Mouse (Mus musculus) kidney, postnatal 10 days (tissue): ENCODE data around the gene Mab21l1.
A peak's percentile ranks its signal among the peaks of the same experiment; 100 is the strongest.

Source experiments
- DNase-seq: peaks from one replicate; pipeline ENCODE4 v3.0.0; 2021; ENCODE audit warnings: mixed read lengths

Mab21l1 gene

DNA sequence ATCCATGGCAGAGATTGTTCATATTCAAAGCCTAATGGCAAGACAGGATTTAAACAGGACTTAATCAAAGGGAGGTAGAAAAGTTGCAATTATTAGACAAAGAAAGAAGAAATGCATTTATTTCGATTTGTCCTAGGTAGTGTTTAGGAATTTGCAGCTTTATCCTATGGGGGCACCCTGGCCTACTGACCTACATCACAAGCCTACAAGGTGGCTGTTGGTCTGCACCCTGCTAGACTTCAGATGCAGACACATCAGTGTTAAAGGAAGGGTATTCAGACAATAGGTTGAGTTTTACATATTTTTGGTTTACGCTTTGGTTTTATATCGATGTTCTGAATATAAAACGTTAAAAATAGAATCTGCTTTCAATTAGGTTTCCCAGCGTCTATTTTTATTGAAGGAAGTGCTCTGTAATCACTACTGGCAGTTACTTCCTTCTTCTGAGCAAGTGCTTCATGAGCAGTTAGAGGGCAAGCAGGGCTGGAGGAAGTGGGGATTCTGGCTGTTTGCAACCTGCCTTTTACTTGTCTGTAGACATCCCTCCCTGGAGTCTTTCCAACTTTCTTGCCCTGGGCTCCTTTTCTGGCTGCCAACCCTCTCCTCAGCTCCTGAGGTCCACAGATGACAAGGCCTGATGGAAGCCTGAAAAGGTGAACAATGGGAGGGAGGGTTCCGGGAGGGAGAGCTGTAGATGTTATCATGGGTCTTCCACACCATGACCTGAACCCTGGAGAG, 34.5 kb downstream of the Mab21l1 start:
- DNase-seq: peak; percentile 40

GRCm38 (mm10) chr3:55818082-55818481, 35.8 kb downstream of the Mab21l1 start:
- no peak for DNase-seq

GRCm38 (mm10) chr3:55819598-55819997, 37.3 kb downstream of the Mab21l1 start:
- DNase-seq: no peak

DNA sequence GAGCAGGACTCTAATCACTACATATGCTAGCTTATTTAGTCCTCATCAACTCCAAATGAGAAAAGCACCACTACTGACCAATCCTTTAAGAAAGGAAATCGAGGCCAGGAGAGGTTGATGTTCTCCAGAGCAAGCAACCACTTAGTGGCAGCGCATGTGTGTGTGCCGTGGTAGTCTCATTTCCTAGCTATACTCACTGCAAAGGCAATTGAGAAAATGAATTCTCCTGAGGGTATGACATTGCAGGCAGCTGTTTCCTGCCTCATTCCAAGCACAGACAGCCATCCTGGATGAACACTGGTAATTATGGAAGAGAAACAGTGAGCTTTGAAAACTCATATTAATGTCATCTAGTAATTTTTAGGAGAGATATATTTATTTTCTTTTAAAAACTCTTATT, 42.6 kb downstream of the Mab21l1 start:
- peak; percentile 13 for DNase-seq

- DNase-seq: peak; percentile 12
Measured at GRCm38 (mm10) chr3:55828481-55829256, 46.4 kb downstream of the Mab21l1 start.

DNA sequence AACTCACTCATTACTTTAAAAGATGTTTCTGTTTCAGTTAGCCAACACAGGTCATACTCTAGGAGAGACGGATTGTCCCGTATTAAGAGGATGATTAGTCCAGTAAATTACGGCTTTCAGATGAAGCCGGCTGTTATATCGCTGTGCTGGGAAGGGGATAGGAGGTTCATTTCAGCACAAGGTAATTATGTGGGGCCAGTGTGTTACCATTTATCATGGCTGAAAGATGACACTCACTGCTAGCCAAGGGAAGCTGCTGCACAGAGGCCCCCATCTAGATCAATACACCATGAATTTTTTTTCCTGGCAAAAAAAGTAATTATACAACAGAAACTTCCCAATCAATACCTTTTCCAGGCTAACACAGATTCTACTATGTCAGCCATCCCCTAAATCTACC, 47.9 kb downstream of the Mab21l1 start:
- DNase-seq: no peak
